Mouse (Mus musculus) megakaryocyte-erythroid progenitor cell, adult 5-6 weeks (primary cell): Measurements from ENCODE around the gene Cyp17a1. TPM values are rescaled to one million over a fixed set of nuclear protein-coding genes. Genes with fewer than 3 reads are reported as not detected.

Source experiments
- ATAC-seq: replicated peaks from 2 replicates; pipeline ENCODE4 v1.8.0; 2016; ENCODE audit warnings: mild to moderate bottlenecking, inconsistent platforms; ENCODE audit not compliant: severe bottlenecking, poor library complexity, low FRiP score, low TSS enrichment
- total RNA-seq, 2 experiments: library from RNA; stranded (forward) in 1 of 2; stranded (reverse) in 1 of 2; fragments of 200-1000, 215-1000 nt in 1 of 2; fragments of >200 nt in 1 of 2; fragmentation: Nextera tagmentation in 1 of 2; gene quantifications; 2 replicates each; pipeline ENCODE4 v1.2.3; 2014 to 2017

Cyp17a1 gene
- not detected in 2 replicates for total RNA-seq (2014; fragmentation: Nextera tagmentation)
- not detected in 2 replicates for total RNA-seq (2017)

GRCm38 (mm10) chr19:46672766-46673418 is at the start of gene Cyp17a1:
Gene Cyp17a1, minus strand, starts transcription at chr19:46673172.
- ATAC-seq: peak; percentile 43

- no peak for ATAC-seq
These were observed 45.2 kb upstream of the Cyp17a1 start for GRCm38 (mm10) chr19:46718150-46718549.

GRCm38 (mm10) chr19:46715016-46715415 is 42.0 kb upstream of the Cyp17a1 start:
- ATAC-seq: no peak

GRCm38 (mm10) chr19:46714234-46714633 is 41.3 kb upstream of the Cyp17a1 start:
- ATAC-seq: no peak

GRCm38 (mm10) chr19:46710614-46711013 is 37.6 kb upstream of the Cyp17a1 start:
- no peak for ATAC-seq

- peak; percentile 35; the same call in 1 of the 2 replicates for ATAC-seq
These were observed 34.6 kb upstream of the Cyp17a1 start, which contains the start of gene As3mt for GRCm38 (mm10) chr19:46707296-46708151. Gene As3mt, plus strand, starts transcription at chr19:46707458.

- ATAC-seq: no peak
These were observed 33.7 kb upstream of the Cyp17a1 start for GRCm38 (mm10) chr19:46706540-46707295.

- ATAC-seq: peak; percentile 88
These were observed 33.0 kb upstream of the Cyp17a1 start for GRCm38 (mm10) chr19:46705779-46706495.

- no peak for ATAC-seq
These were observed 28.2 kb upstream of the Cyp17a1 start for GRCm38 (mm10) chr19:46701156-46701555.

- ATAC-seq: no peak
These were observed 26.1 kb upstream of the Cyp17a1 start for GRCm38 (mm10) chr19:46699011-46699481.

GRCm38 (mm10) chr19:46697840-46698517 is 25.0 kb upstream of the Cyp17a1 start:
- ATAC-seq: no peak

- ATAC-seq: no peak
These were observed 24.0 kb upstream of the Cyp17a1 start for GRCm38 (mm10) chr19:46696943-46697342.

GRCm38 (mm10) chr19:46696482-46696881 is 23.5 kb upstream of the Cyp17a1 start:
- no peak for ATAC-seq

GRCm38 (mm10) chr19:46693146-46693545 is 20.2 kb upstream of the Cyp17a1 start:
- ATAC-seq: no peak

GRCm38 (mm10) chr19:46691078-46691477 is 18.1 kb upstream of the Cyp17a1 start:
- ATAC-seq: no peak

- ATAC-seq: no peak
These were observed 17.4 kb upstream of the Cyp17a1 start for GRCm38 (mm10) chr19:46690387-46690786.

GRCm38 (mm10) chr19:46689460-46690372 is 16.7 kb upstream of the Cyp17a1 start, which contains the start of gene Borcs7:
Gene Borcs7, plus strand, starts transcription at chr19:46689906.
- peak; percentile 96 for ATAC-seq
